Mouse (Mus musculus): ENCODE results near the gene Cfl1. TPM values are rescaled to one million over a fixed set of nuclear protein-coding genes. Genes with fewer than 3 reads are reported as not detected.

The Cfl1 gene
- polyA plus RNA-seq, 1 experiment from 2014 or later, result 3,318 TPM

GRCm38 (mm10) chr19:5465037-5465436 is 25.2 kb upstream of the Cfl1 start:
- Histone ChIP-seq H3K9me3 (ENCODE audit: low read depth, low read length) (no peaks in the 10 kb centered on the region), H3K27me3 (ENCODE audit: insufficient read depth, low read length) (peaks cover under 1% of the 10 kb centered on the region; the same call in 1 of the 2 replicates), H3K27ac (ENCODE audit: low read depth) (no peak overlapping the region), H3K4me2 (no peak overlapping the region), H3K4me1 (ENCODE audit: insufficient read depth) (peaks cover 5% of the 10 kb centered on the region; the same call in 1 of the 2 replicates), H3K4me3 (ENCODE audit: low read depth, low read length) (no peak overlapping the region), H3K9ac (no peak overlapping the region), H3K36me3 (ENCODE audit: insufficient read depth) (peaks cover 55% of the 10 kb centered on the region)
- WGBS, result 92% methylated on average over 8 of the region's 8 CpGs
- ATAC-seq (ENCODE audit: insufficient read depth), result no peak
- TF ChIP-seq CTCF (IDR thresholded peaks at IDR 0.05; ENCODE audit: low read depth), result no peak
- DNase-seq, result no peak

GRCm38 (mm10) chr19:5466916-5467500 is 23.2 kb upstream of the Cfl1 start:
- no peak overlapping the region for H3K4me3 ChIP-seq (ENCODE audit: low read depth, low read length)
- no peak for TF ChIP-seq CTCF (IDR thresholded peaks at IDR 0.05; ENCODE audit: low read depth)
- no peak overlapping the region for H3K27ac ChIP-seq (ENCODE audit: low read depth)
- peaks cover 52% of the 10 kb centered on the region for H3K36me3 ChIP-seq (ENCODE audit: insufficient read depth)
- WGBS, result 92% methylated on average over 6 of the region's 6 CpGs
- H3K27me3 ChIP-seq (ENCODE audit: insufficient read depth, low read length), result peaks cover 2% of the 10 kb centered on the region; the same call in 1 of the 2 replicates
- H3K9ac ChIP-seq, result no peak overlapping the region
- H3K4me2 ChIP-seq, result no peak overlapping the region
- ATAC-seq (ENCODE audit: insufficient read depth), result no peak
- no peaks in the 10 kb centered on the region for H3K9me3 ChIP-seq (ENCODE audit: low read depth, low read length)
- no peaks in the 10 kb centered on the region for H3K4me1 ChIP-seq (ENCODE audit: insufficient read depth)
- DNase-seq, result no peak

- Histone ChIP-seq H3K9me3 (ENCODE audit: low read depth, low read length) (no peaks in the 10 kb centered on the region), H3K4me2 (no peak within 1 kb of the TSS), H3K27me3 (ENCODE audit: insufficient read depth, low read length) (peaks cover 2% of the 10 kb centered on the region; the same call in 1 of the 2 replicates), H3K9ac (no peak within 1 kb of the TSS), H3K27ac (ENCODE audit: low read depth) (no peak within 1 kb of the TSS), H3K4me1 (ENCODE audit: insufficient read depth) (no peaks in the 10 kb centered on the region), H3K4me3 (ENCODE audit: low read depth, low read length) (no peak within 1 kb of the TSS), H3K36me3 (ENCODE audit: insufficient read depth) (peaks cover 39% of the 10 kb centered on the region)
- DNase-seq, result no peak
- no peak for ATAC-seq (ENCODE audit: insufficient read depth)
- 45% methylated on average over 5 of the region's 5 CpGs for WGBS
- TF ChIP-seq CTCF (IDR thresholded peaks at IDR 0.05; ENCODE audit: low read depth), result no peak
Measured at GRCm38 (mm10) chr19:5468374-5468773, 21.9 kb upstream of the Cfl1 start, which contains the start of gene Ctsw. Gene Ctsw (minus strand): TSS chr19:5468507.

DNA sequence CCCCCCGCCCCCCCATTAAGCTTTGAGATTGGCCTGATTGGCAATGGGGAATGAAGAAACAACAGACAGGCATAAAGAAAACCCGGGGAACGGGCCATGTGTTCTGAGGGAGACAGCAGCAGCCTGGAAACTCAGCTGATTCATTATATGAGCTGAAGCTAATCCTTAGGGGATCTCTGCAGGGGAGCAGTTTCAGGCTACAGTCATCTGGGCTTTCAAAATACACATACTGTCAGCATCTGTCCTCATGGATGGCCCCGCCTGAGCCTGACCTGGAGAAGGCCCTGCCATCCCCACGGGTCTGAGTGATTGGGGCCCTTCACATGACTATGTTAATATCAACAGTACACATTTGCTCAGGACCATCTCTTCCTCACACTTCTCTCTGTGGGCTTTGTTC is 18.4 kb upstream of the Cfl1 start:
- H3K9ac ChIP-seq, result no peak overlapping the region
- H3K4me1 ChIP-seq (ENCODE audit: insufficient read depth), result peaks cover 9% of the 10 kb centered on the region; the same call in 1 of the 2 replicates
- no peak for TF ChIP-seq CTCF (IDR thresholded peaks at IDR 0.05; ENCODE audit: low read depth)
- ATAC-seq (ENCODE audit: insufficient read depth) (no peak), DNase-seq (no peak)
- no peak overlapping the region for H3K4me2 ChIP-seq
- peaks cover 2% of the 10 kb centered on the region; the same call in 1 of the 2 replicates for H3K27me3 ChIP-seq (ENCODE audit: insufficient read depth, low read length)
- peaks cover 12% of the 10 kb centered on the region for H3K36me3 ChIP-seq (ENCODE audit: insufficient read depth)
- no peak overlapping the region for H3K4me3 ChIP-seq (ENCODE audit: low read depth, low read length)
- no peaks in the 10 kb centered on the region for H3K9me3 ChIP-seq (ENCODE audit: low read depth, low read length)
- WGBS, result 38% methylated on average over 5 of the region's 5 CpGs
- no peak overlapping the region for H3K27ac ChIP-seq (ENCODE audit: low read depth)

- Histone ChIP-seq H3K4me1 (ENCODE audit: insufficient read depth) (peaks cover 9% of the 10 kb centered on the region; the same call in 1 of the 2 replicates), H3K4me2 (peak overlapping the region; percentile 88; the same call in 1 of the 2 replicates), H3K27ac (ENCODE audit: low read depth) (peak overlapping the region; percentile 86; the same call in 1 of the 2 replicates), H3K9ac (no peak overlapping the region), H3K9me3 (ENCODE audit: low read depth, low read length) (no peaks in the 10 kb centered on the region), H3K4me3 (ENCODE audit: low read depth, low read length) (no peak overlapping the region), H3K27me3 (ENCODE audit: insufficient read depth, low read length) (peaks cover 2% of the 10 kb centered on the region; the same call in 1 of the 2 replicates), H3K36me3 (ENCODE audit: insufficient read depth) (peaks cover 15% of the 10 kb centered on the region)
- no peak for DNase-seq
- peak; percentile 28; the same call in 1 of the 2 replicates for TF ChIP-seq CTCF (IDR thresholded peaks at IDR 0.05; ENCODE audit: low read depth)
- no peak for ATAC-seq (ENCODE audit: insufficient read depth)
- WGBS, result 77% methylated on average over 3 of the region's 3 CpGs
Measured at GRCm38 (mm10) chr19:5472857-5473256, 17.4 kb upstream of the Cfl1 start.

DNA sequence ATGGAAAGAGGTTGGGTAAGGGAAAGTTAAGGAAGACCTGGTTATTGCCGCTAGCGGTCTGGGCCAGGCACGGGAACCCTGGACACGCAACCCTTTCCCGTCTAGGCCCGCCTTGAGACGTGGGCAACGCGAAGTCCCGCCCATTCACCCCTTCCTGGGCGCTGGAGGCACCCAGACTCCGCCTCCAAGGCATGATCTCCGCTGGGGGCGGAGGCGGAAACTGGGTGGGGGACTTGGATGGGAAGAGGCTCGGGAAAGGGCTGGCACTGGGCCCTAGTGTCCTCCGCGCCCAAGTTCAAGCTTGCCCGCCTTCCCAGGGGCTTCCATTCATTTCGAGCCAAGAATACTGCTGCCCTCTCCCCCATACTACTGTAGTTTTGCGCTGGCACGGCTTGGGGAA is 16.5 kb upstream of the Cfl1 start, which contains the start of gene Efemp2:
Gene Efemp2, plus strand, starts transcription at position 235 of the 400 bp plus-strand sequence.
- Histone ChIP-seq H3K4me3 (ENCODE audit: low read depth, low read length) (peak within 1 kb of the TSS; percentile 64), H3K9me3 (ENCODE audit: low read depth, low read length) (no peaks in the 10 kb centered on the region), H3K27ac (ENCODE audit: low read depth) (peak within 1 kb of the TSS; percentile 86), H3K9ac (peak within 1 kb of the TSS; percentile 76), H3K27me3 (ENCODE audit: insufficient read depth, low read length) (peaks cover 2% of the 10 kb centered on the region; the same call in 1 of the 2 replicates), H3K36me3 (ENCODE audit: insufficient read depth) (peaks cover 23% of the 10 kb centered on the region), H3K4me1 (ENCODE audit: insufficient read depth) (peaks cover 9% of the 10 kb centered on the region; the same call in 1 of the 2 replicates), H3K4me2 (peak within 1 kb of the TSS; percentile 88)
- under 1% methylated on average over 22 of the region's 22 CpGs for WGBS
- TF ChIP-seq CTCF (IDR thresholded peaks at IDR 0.05; ENCODE audit: low read depth), result 0 out of 2 replicates have a peak, but pooled peaks have one; percentile 24
- DNase-seq (peak; percentile 96), ATAC-seq (ENCODE audit: insufficient read depth) (peak; percentile 78)
